Mouse (Mus musculus) CH12.LX (cell line): ENCODE measurements at regions not wholly inside any gene's neighbourhood (a gene's known extent, or its start where the extent isn't known, plus 50 kb on each side); places are given as distances from the start of the nearest gene placed in this dataset.

Source experiments
- DNase-seq: peaks from one replicate; pipeline ENCODE4 v3.0.0-alpha.2; 2013; ENCODE audit errors: extremely low read depth
- H3K27ac ChIP-seq: 2 replicates; pipeline ENCODE4 v1.5.1; 2012; ENCODE audit warnings: low read depth, mild to moderate bottlenecking, control low read depth, moderate library complexity; ENCODE audit not compliant: insufficient read depth
- H3K27me3 ChIP-seq: replicated peaks from 2 replicates; pipeline ENCODE3; 2012; ENCODE audit warnings: inconsistent platforms
- H3K36me3 ChIP-seq, 2 experiments: replicated peaks in 1 of 2; 2 replicates each; pipeline versions ENCODE3 to v1.6.1; 2012; ENCODE audit warnings: inconsistent platforms in 1 of 2, low read length in 1 of 2, mild to moderate bottlenecking in 1 of 2, mixed read lengths in 1 of 2, moderate library complexity in 1 of 2; ENCODE audit not compliant: control insufficient read depth in 1 of 2, insufficient read depth in 1 of 2
- H3K4me1 ChIP-seq, 2 experiments: 2 replicates each; pipeline ENCODE4 v1.6.1; 2012; ENCODE audit warnings: inconsistent platforms in 1 of 2, moderate library complexity in 1 of 2; ENCODE audit not compliant: insufficient read depth in 2 of 2, control insufficient read depth in 1 of 2
- H3K4me2 ChIP-seq: 2 replicates; pipeline ENCODE4 v1.6.1; 2012; ENCODE audit warnings: low read depth, mild to moderate bottlenecking, control low read depth; ENCODE audit not compliant: poor library complexity, insufficient read depth, severe bottlenecking
- H3K4me3 ChIP-seq, 3 experiments: fragments of 150-350 bp in 1 of 3; sonication (generic) in 1 of 3; replicated peaks in 1 of 3; 2 replicates each; pipeline versions ENCODE3 to v1.5.1; 2011 to 2012; ENCODE audit warnings: low read depth in 2 of 3, low read length in 2 of 3, mild to moderate bottlenecking in 2 of 3, moderate library complexity in 2 of 3, control low read depth in 1 of 3, improper control_type of control experiment in 1 of 3, inconsistent platforms in 1 of 3, mixed read lengths in 1 of 3; ENCODE audit not compliant: poor library complexity in 1 of 3
- H3K79me2 ChIP-seq: replicated peaks from 2 replicates; pipeline ENCODE4 v1.6.1; 2012; ENCODE audit warnings: mild to moderate bottlenecking, moderate library complexity; ENCODE audit not compliant: control insufficient read depth, poor library complexity, insufficient read depth, severe bottlenecking; ENCODE audit errors: extremely low read depth
- H3K9ac ChIP-seq: 2 replicates; pipeline ENCODE4 v1.6.1; 2012; ENCODE audit warnings: low read depth, mild to moderate bottlenecking, control low read depth, moderate library complexity; ENCODE audit not compliant: insufficient read depth
- H3K9me3 ChIP-seq: replicated peaks from 2 replicates; pipeline ENCODE3; 2012; ENCODE audit warnings: low read length, inconsistent platforms, mixed read lengths
- CHD1 ChIP-seq: IDR thresholded peaks from 2 replicates; pipeline ENCODE4 v1.6.1; 2012; ENCODE audit warnings: low read depth, low read length, improper control_type of control experiment, inconsistent platforms
- CHD2 ChIP-seq: IDR thresholded peaks from 2 replicates; pipeline ENCODE4 v1.6.1; 2011; ENCODE audit warnings: low read length, improper control_type of control experiment
- ETS1 ChIP-seq: conservative IDR thresholded peaks from 2 replicates; pipeline ENCODE4 v1.6.1; 2012; ENCODE audit warnings: low read depth, mild to moderate bottlenecking, inconsistent platforms, low read length, improper control_type of control experiment, moderate library complexity
- GABPA ChIP-seq: IDR thresholded peaks from 2 replicates; pipeline ENCODE4 v1.6.1; 2012; ENCODE audit warnings: low read depth, low read length, improper control_type of control experiment, inconsistent platforms; ENCODE audit not compliant: insufficient replicate concordance
- JUN ChIP-seq: IDR thresholded peaks from 2 replicates; pipeline ENCODE4 v1.6.1; 2011; ENCODE audit warnings: low read depth, mild to moderate bottlenecking, low read length, improper control_type of control experiment, moderate library complexity; ENCODE audit not compliant: insufficient read depth
- JUND ChIP-seq: conservative IDR thresholded peaks from 2 replicates; pipeline ENCODE4 v1.6.1; 2011; ENCODE audit warnings: low read depth, low read length, improper control_type of control experiment
- MAFK ChIP-seq: IDR thresholded peaks from 2 replicates; pipeline ENCODE4 v1.6.1; 2011; ENCODE audit warnings: low read length, improper control_type of control experiment; ENCODE audit not compliant: insufficient replicate concordance
- MAX ChIP-seq: IDR thresholded peaks from 2 replicates; pipeline ENCODE4 v1.6.1; 2011; ENCODE audit warnings: low read length, improper control_type of control experiment
- MXI1 ChIP-seq: IDR thresholded peaks from 2 replicates; pipeline ENCODE4 v1.6.1; 2011; ENCODE audit warnings: mild to moderate bottlenecking, low read depth, low read length, improper control_type of control experiment
- PAX5 ChIP-seq: IDR thresholded peaks from 2 replicates; pipeline ENCODE4 v1.6.1; 2012; ENCODE audit warnings: low read length, inconsistent platforms, mixed read lengths
- POLR2AphosphoS2 ChIP-seq: IDR thresholded peaks from 2 replicates; pipeline ENCODE4 v1.6.1; 2011; ENCODE audit warnings: low read depth, low read length, improper control_type of control experiment
- RAD21 ChIP-seq: IDR thresholded peaks from 2 replicates; pipeline ENCODE4 v1.6.1; 2011; ENCODE audit warnings: low read depth, mild to moderate bottlenecking, low read length, improper control_type of control experiment, moderate library complexity
- TBP ChIP-seq: conservative IDR thresholded peaks from 2 replicates; pipeline ENCODE4 v1.6.1; 2011; ENCODE audit warnings: low read depth, low read length, improper control_type of control experiment
- TCF12 ChIP-seq: IDR thresholded peaks from 2 replicates; pipeline ENCODE4 v1.6.1; 2014; ENCODE audit warnings: low read depth, mild to moderate bottlenecking, inconsistent platforms, low read length, improper control_type of control experiment
- USF1 ChIP-seq: IDR thresholded peaks from 2 replicates; pipeline ENCODE4 v1.6.1; 2014; ENCODE audit warnings: low read depth, mild to moderate bottlenecking, inconsistent platforms, low read length, improper control_type of control experiment
- dilution Hi-C: fragments of 300-500 bp; cut with MboI; formaldehyde crosslinking; loops from 2 replicates; pipeline ENCODE4 v1.14.3; 2020; ENCODE audit warnings: low sequenced_read_pairs; ENCODE audit not compliant: extremely low pct_unique_long_range_greater_than_20kb, extremely low pct_ligation_motif_present
- in situ Hi-C: fragments of 300-500 bp; cut with MboI; formaldehyde crosslinking; loops from 3 replicates; pipeline ENCODE4 v1.14.3; 2019; ENCODE audit warnings: low sequenced_read_pairs, low pct_ligation_motif_present, low pct_unique_long_range_greater_than_20kb, mixed read lengths

DNA sequence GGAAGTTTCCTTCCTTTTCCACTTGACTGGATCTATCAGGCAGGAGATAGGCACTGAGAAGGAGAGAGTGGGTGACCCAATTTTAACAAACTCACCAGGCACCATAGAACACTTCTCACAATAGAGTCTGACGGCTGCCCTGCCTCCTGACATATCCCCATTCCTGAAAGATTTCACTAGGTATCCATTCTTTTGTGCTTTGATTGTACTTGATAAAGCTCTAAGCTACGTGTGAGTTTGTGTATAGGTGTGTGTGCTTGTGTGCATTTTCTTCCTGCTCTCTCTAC lies 477.3 kb downstream of the Tmtc2 start:
- peaks cover 23% of the 10 kb centered on the region for H3K9me3 ChIP-seq
- dilution Hi-C loops: no loop called here
- TF ChIP-seq MAFK: no peak
- no peak for TF ChIP-seq TCF12
- no peak for TF ChIP-seq CHD1
- no peak for TF ChIP-seq RAD21
- TF ChIP-seq CHD2: no peak
- TF ChIP-seq ETS1: no peak
- TF ChIP-seq GABPA: no peak
- no peak for TF ChIP-seq MAX
- no peak for TF ChIP-seq PAX5
- no peak for TF ChIP-seq TBP
- TF ChIP-seq JUND: no peak
- TF ChIP-seq, all 38 proteins: peak for 0
- Histone ChIP-seq H3K4me2 (no peak overlapping the region), H3K27me3 (no peaks in the 10 kb centered on the region), H3K9ac (no peak overlapping the region), H3K4me1 (no peaks in the 10 kb centered on the region), H3K4me3 (no peak overlapping the region), H3K27ac (no peak overlapping the region), H3K79me2 (no peaks in the 10 kb centered on the region), H3K36me3 (no peaks in the 10 kb centered on the region)
- no peak for DNase-seq
- in situ Hi-C loops: no loop called here

DNA sequence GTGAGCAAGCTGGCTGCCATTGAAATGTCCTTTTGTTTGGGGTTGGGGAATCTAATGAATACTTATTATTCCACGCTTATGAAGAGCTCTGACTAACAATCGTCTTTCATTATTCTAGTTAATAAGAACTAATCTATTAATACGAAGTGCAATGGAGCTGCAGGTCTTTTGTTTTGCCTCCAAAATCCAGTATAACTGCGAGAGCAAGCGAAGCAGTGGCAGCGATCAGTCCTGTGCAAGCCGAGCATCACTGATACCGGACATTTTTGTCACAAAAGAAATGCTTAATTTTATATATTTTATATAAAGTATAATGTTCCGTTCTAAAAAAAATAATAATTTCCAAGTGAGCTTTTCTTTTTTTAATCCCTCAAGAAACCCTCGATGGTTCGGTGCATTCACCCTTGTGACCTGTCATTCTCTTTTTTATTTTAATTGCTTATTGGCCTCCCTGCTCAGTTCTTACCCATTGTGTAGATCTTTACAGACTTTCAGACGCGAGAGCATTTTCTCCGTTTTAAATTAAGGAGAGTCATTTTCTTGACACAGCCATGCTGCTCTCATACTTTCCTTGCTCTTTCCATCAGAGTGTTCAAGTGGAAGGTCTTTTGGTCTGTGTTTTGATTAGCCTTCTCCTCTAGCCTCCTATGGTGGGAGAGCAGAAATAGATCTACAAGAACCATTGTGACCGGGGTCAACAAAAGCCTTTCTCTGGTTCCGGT lies 477.8 kb downstream of the Tmtc2 start:
- Histone ChIP-seq H3K4me3 (no peak overlapping the region), H3K4me1 (no peaks in the 10 kb centered on the region), H3K27ac (no peak overlapping the region), H3K36me3 (no peaks in the 10 kb centered on the region), H3K79me2 (no peaks in the 10 kb centered on the region), H3K27me3 (no peaks in the 10 kb centered on the region), H3K9ac (no peak overlapping the region), H3K4me2 (no peak overlapping the region), H3K9me3 (peaks cover 25% of the 10 kb centered on the region)
- dilution Hi-C loops (no loop called here), in situ Hi-C loops (no loop called here)
- DNase-seq: no peak
- no peak for TF ChIP-seq MAFK
- TF ChIP-seq POLR2AphosphoS2: no peak
- TF ChIP-seq JUN: no peak
- TF ChIP-seq CHD1: no peak

DNA sequence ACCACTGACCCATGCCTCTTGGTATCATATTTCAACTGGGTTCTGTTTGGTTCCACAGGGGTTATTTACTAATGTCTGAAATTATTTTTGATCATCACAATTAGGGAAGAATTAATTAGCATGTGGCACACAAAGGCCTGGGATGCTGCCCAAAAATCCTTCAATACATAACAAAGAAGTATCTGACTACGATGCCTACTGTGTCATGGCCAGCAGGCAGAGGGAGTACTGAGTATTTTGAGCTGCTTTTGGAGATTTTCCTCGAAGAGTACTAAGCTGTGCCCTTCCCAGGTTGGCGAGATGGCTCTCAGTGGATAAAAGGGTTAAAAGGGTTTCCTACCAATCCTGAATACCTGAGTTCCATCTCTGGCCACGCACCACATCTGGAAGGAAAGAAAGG lies 478.5 kb downstream of the Tmtc2 start:
- H3K4me1 ChIP-seq: no peaks in the 10 kb centered on the region
- no peak overlapping the region for H3K27ac ChIP-seq
- H3K79me2 ChIP-seq: no peaks in the 10 kb centered on the region
- H3K27me3 ChIP-seq: no peaks in the 10 kb centered on the region
- TF ChIP-seq MXI1 (no peak), USF1 (no peak)
- in situ Hi-C loops: no loop called here
- dilution Hi-C loops: no loop called here
- H3K4me2 ChIP-seq: no peak overlapping the region
- H3K36me3 ChIP-seq: no peaks in the 10 kb centered on the region
- no peak overlapping the region for H3K9ac ChIP-seq
- H3K4me3 ChIP-seq: no peak overlapping the region
- peaks cover 26% of the 10 kb centered on the region for H3K9me3 ChIP-seq
- no peak for DNase-seq
